Mouse (Mus musculus) limb, embryonic 15.5 days (tissue): ENCODE data around the gene G6pc2. TPM values are rescaled to one million over a fixed set of nuclear protein-coding genes. Genes with fewer than 3 reads are reported as not detected.

Source experiments
- ATAC-seq: fragments of 200-750 bp; cut with Nextera tagmentation; 2 replicates; pipeline ENCODE4 v1.8.0; 2017; ENCODE audit warnings: low read depth, moderate TSS enrichment; ENCODE audit not compliant: insufficient number of reproducible peaks, low FRiP score, low TSS enrichment
- H3K27ac ChIP-seq: fragments of 300-500 bp; sonication (generic); 2 replicates; pipeline ENCODE4 v1.5.1; 2015; ENCODE audit warnings: moderate library complexity, mild to moderate bottlenecking, inconsistent platforms
- H3K27me3 ChIP-seq: fragments of 300-500 bp; sonication (generic); 2 replicates; pipeline ENCODE4 v1.6.1; 2015; ENCODE audit warnings: inconsistent platforms
- H3K36me3 ChIP-seq: fragments of 300-500 bp; sonication (generic); 2 replicates; pipeline ENCODE4 v1.6.1; 2015; ENCODE audit warnings: inconsistent platforms
- H3K4me1 ChIP-seq: fragments of 300-500 bp; sonication (generic); 2 replicates; pipeline ENCODE4 v1.6.1; 2015; ENCODE audit warnings: inconsistent platforms
- H3K4me2 ChIP-seq: fragments of 300-500 bp; sonication (generic); 2 replicates; pipeline ENCODE4 v1.6.1; 2015; ENCODE audit warnings: mild to moderate bottlenecking, inconsistent platforms
- H3K4me3 ChIP-seq: fragments of 300-500 bp; sonication (generic); 2 replicates; pipeline ENCODE4 v1.5.1; 2015; ENCODE audit warnings: mild to moderate bottlenecking, inconsistent platforms
- H3K9ac ChIP-seq: fragments of 300-500 bp; sonication (generic); 2 replicates; pipeline ENCODE4 v1.6.1; 2015; ENCODE audit warnings: inconsistent platforms
- H3K9me3 ChIP-seq: fragments of 300-500 bp; sonication (generic); 2 replicates; pipeline ENCODE4 v1.6.1; 2016; ENCODE audit warnings: inconsistent platforms
- WGBS: fragments of 180-500 bp; shearing (Covaris S2); methylation state at CpG from one replicate; pipeline ENCODE4 v1.1.7; 2015; 5-methylcytosine and 5-hydroxymethylcytosine counted together
- polyA plus RNA-seq: library from polyadenylated mRNA; unstranded; fragments of >200 nt; fragmentation: Nextera tagmentation; extraction: Ambion mirVana; gene quantifications from 2 replicates; pipeline ENCODE4 v1.2.1, GENCODE M21; 2015

Gene G6pc2
- polyA plus RNA-seq, 1 experiment from 2014 or later: not detected

GRCm38 (mm10) chr2:69247081-69247480 is 36.2 kb downstream of the G6pc2 start:
- WGBS: 87% methylated on average over 1 of the region's 1 CpGs

GRCm38 (mm10) chr2:69248221-69248755 is 37.4 kb downstream of the G6pc2 start:
- H3K27ac ChIP-seq: no peak overlapping the region
- WGBS: 55% methylated on average over 16 of the region's 16 CpGs
- no peaks in the 10 kb centered on the region for H3K9me3 ChIP-seq
- ATAC-seq: no peak
- H3K4me1 ChIP-seq: no peaks in the 10 kb centered on the region
- no peaks in the 10 kb centered on the region for H3K36me3 ChIP-seq
- no peak overlapping the region for H3K4me2 ChIP-seq
- no peak overlapping the region for H3K4me3 ChIP-seq
- H3K9ac ChIP-seq: no peak overlapping the region
- H3K27me3 ChIP-seq: no peaks in the 10 kb centered on the region

More at GRCm38 (mm10) chr2:69247081-69247480, 36.2 kb downstream of the G6pc2 start:
- no peaks in the 10 kb centered on the region for H3K9me3 ChIP-seq
- ATAC-seq: no peak
- H3K27ac ChIP-seq: no peak overlapping the region
- H3K27me3 ChIP-seq: no peaks in the 10 kb centered on the region
- no peak overlapping the region for H3K9ac ChIP-seq
- H3K4me1 ChIP-seq: no peaks in the 10 kb centered on the region
- H3K36me3 ChIP-seq: no peaks in the 10 kb centered on the region
- H3K4me3 ChIP-seq: no peak overlapping the region
- no peak overlapping the region for H3K4me2 ChIP-seq

GRCm38 (mm10) chr2:69264069-69264618 is 53.3 kb downstream of the G6pc2 start:
- Histone ChIP-seq H3K4me3 (no peak overlapping the region), H3K27me3 (no peaks in the 10 kb centered on the region)

GRCm38 (mm10) chr2:69275875-69276274 is 65.0 kb downstream of the G6pc2 start:
- Histone ChIP-seq H3K9me3 (no peaks in the 10 kb centered on the region), H3K9ac (no peak overlapping the region), H3K27ac (no peak overlapping the region), H3K4me2 (no peak overlapping the region), H3K4me3 (no peak overlapping the region), H3K27me3 (no peaks in the 10 kb centered on the region), H3K36me3 (no peaks in the 10 kb centered on the region), H3K4me1 (no peaks in the 10 kb centered on the region)
- WGBS: 7% methylated on average over 1 of the region's 1 CpGs
- no peak for ATAC-seq

More at GRCm38 (mm10) chr2:69264069-69264618, 53.3 kb downstream of the G6pc2 start:
- Histone ChIP-seq H3K27ac (no peak overlapping the region), H3K4me1 (no peaks in the 10 kb centered on the region), H3K9ac (no peak overlapping the region), H3K9me3 (no peaks in the 10 kb centered on the region), H3K4me2 (no peak overlapping the region), H3K36me3 (no peaks in the 10 kb centered on the region)
- no peak for ATAC-seq

Other genes starting within 250 kb of the G6pc2 start
- 1.0 and 1.7 TPM in 2 replicates for gene Nostrin, start 75.3 kb upstream of the G6pc2 start, polyA plus RNA-seq
- 132 TPM in 2 replicates for gene Spc25, start 4.9 kb upstream of the G6pc2 start, polyA plus RNA-seq
- gene Abcb11, start 131.5 kb downstream of the G6pc2 start, polyA plus RNA-seq: not detected in 2 replicates
- 0.11 and 0.15 TPM in 2 replicates for gene Dhrs9, start 169.4 kb downstream of the G6pc2 start, polyA plus RNA-seq